Mouse (Mus musculus) kidney, adult 2 months (tissue): Measurements from ENCODE around the gene Tmem232.

ENCODE experiments used
- CTCF ChIP-seq: fragments of 200-500 bp; conservative IDR thresholded peaks from 2 replicates; pipeline ENCODE4 v1.5.1; 2011; ENCODE audit warnings: low read depth, mild to moderate bottlenecking, control low read depth, low read length, moderate library complexity, mixed read lengths; ENCODE audit not compliant: insufficient read depth, insufficient read length
- POLR2A ChIP-seq: fragments of 200-500 bp; IDR thresholded peaks from one replicate; pipeline ENCODE4 v1.6.1; 2011; ENCODE audit warnings: low read depth, low read length, control low read depth

- TF ChIP-seq CTCF (no peak), POLR2A (no peak)
Observed at GRCm38 (mm10) chr17:65297831-65298230, 242.8 kb downstream of the Tmem232 start.
